In genomic region chr1:182502491-182503050, GRCm38 (mm10) we compare ENCODE assay signal across 22 mouse cellular contexts. TPM values are rescaled to one million over a fixed set of nuclear protein-coding genes. Genes with fewer than 3 reads are reported as not detected.
DNase-seq lines count a peak whose midpoint lies in the region; ATAC-seq lines count a peak whose summit lies in the region.
"Had no signal": no experiment of that assay in that cellular context is flagged by ENCODE, and none has a peak within 500 bp of the region (broad histone marks: within the 10 kb centered on the region; RNA-seq: fewer than 3 reads in every experiment).

No protein-coding gene starts in this region.

- H3K27me3 ChIP-seq in embryonic facial prominence, embryonic 11.5 days (ENCODE audit: control insufficient read depth, insufficient read depth, low read length): no peaks in the 10 kb centered on the region
- H3K27me3 ChIP-seq in embryonic facial prominence, embryonic 10.5 days (replicated peaks; ENCODE audit: low read depth, poor library complexity, severe bottlenecking): no peaks in the 10 kb centered on the region
- H3K27me3 ChIP-seq in heart, embryonic 14.5 days (ENCODE audit: control insufficient read depth, insufficient read depth, low read length): no peaks in the 10 kb centered on the region
- H3K27me3 ChIP-seq in lung, embryonic 15.5 days: no peaks in the 10 kb centered on the region
- H3K27me3 ChIP-seq: forebrain, embryonic 13.5 days; hindbrain, embryonic 15.5 days; midbrain, embryonic 12.5 days; neural tube, embryonic 15.5 days; stomach, embryonic 15.5 days had no signal

- no peaks in the 10 kb centered on the region for H3K36me3 ChIP-seq in embryonic facial prominence, embryonic 11.5 days (replicated peaks; ENCODE audit: control insufficient read depth, insufficient read depth, low read depth, low read length)
- H3K36me3 ChIP-seq in embryonic facial prominence, embryonic 10.5 days (replicated peaks): peaks cover 56% of the 10 kb centered on the region
- peaks cover 15% of the 10 kb centered on the region; the same call in 1 of the 2 replicates for H3K36me3 ChIP-seq in heart, embryonic 14.5 days (ENCODE audit: control insufficient read depth, insufficient read depth, low read length)
- H3K36me3 ChIP-seq in lung, embryonic 15.5 days: 0 out of 2 replicates have a peak, but pooled peaks cover 3% of the 10 kb centered on the region
- H3K36me3 ChIP-seq: G1E; hindbrain, embryonic 15.5 days; neural tube, embryonic 15.5 days; stomach, embryonic 15.5 days had no signal

- 0 out of 2 replicates have a peak, but pooled peaks have one; percentile 11 for ATAC-seq in embryonic facial prominence, embryonic 11.5 days (replicated peaks; ENCODE audit: insufficient number of reproducible peaks, low FRiP score, low TSS enrichment, low read depth)
- no peak for ATAC-seq in heart, embryonic 14.5 days (ENCODE audit: insufficient number of reproducible peaks, insufficient read depth, low FRiP score, low read depth)
- ATAC-seq in lung, embryonic 15.5 days (ENCODE audit: borderline replicate concordance, extremely low read depth, low FRiP score, low TSS enrichment): no peak
- 0 out of 2 replicates have a peak, but pooled peaks have one; percentile 11 for ATAC-seq in megakaryocyte-erythroid progenitor cell, adult 5-6 weeks (replicated peaks; ENCODE audit: low FRiP score, low TSS enrichment, poor library complexity, severe bottlenecking)
- ATAC-seq: forebrain, embryonic 13.5 days; intestine, embryonic 16.5 days had no signal

- whole genome bisulfite sequencing in embryonic facial prominence, embryonic 11.5 days: 83% methylated on average over 7 of the region's 7 CpGs
- WGBS in embryonic facial prominence, embryonic 10.5 days: 81% methylated on average over 7 of the region's 7 CpGs
- WGBS in heart, embryonic 14.5 days: 75% methylated on average over 7 of the region's 7 CpGs
- WGBS in lung, embryonic 15.5 days: 71% methylated on average over 7 of the region's 7 CpGs

- no peaks in the 10 kb centered on the region for H3K9me3 ChIP-seq in embryonic facial prominence, embryonic 11.5 days (replicated peaks; ENCODE audit: control insufficient read depth, low read length)
- no peaks in the 10 kb centered on the region for H3K9me3 ChIP-seq in embryonic facial prominence, embryonic 10.5 days
- no peaks in the 10 kb centered on the region for H3K9me3 ChIP-seq in heart, embryonic 14.5 days (ENCODE audit: control insufficient read depth, low read length)
- H3K9me3 ChIP-seq in lung, embryonic 15.5 days: no peaks in the 10 kb centered on the region
- H3K9me3 ChIP-seq: forebrain, embryonic 13.5 days; G1E; hindbrain, embryonic 15.5 days; midbrain, embryonic 12.5 days; neural tube, embryonic 15.5 days; stomach, embryonic 15.5 days had no signal

- H3K9ac ChIP-seq in embryonic facial prominence, embryonic 11.5 days (replicated peaks; ENCODE audit: low read length): no peak overlapping the region
- H3K9ac ChIP-seq in heart, embryonic 14.5 days (ENCODE audit: low read length): peak overlapping the region; percentile 34; the same call in 1 of the 2 replicates
- H3K9ac ChIP-seq in lung, embryonic 15.5 days: no peak overlapping the region
- H3K9ac ChIP-seq: forebrain, embryonic 13.5 days; hindbrain, embryonic 15.5 days; midbrain, embryonic 12.5 days; neural tube, embryonic 15.5 days; stomach, embryonic 15.5 days had no signal

- peaks cover 5% of the 10 kb centered on the region for H3K4me1 ChIP-seq in embryonic facial prominence, embryonic 11.5 days (ENCODE audit: control insufficient read depth, insufficient read depth, low read length)
- H3K4me1 ChIP-seq in embryonic facial prominence, embryonic 10.5 days: peaks cover 19% of the 10 kb centered on the region
- H3K4me1 ChIP-seq in heart, embryonic 14.5 days (ENCODE audit: control insufficient read depth in 2 of 2, insufficient read depth in 2 of 2, low read length in 2 of 2): peaks cover 55 to 79% of the 10 kb centered on the region in 2 experiments
- H3K4me1 ChIP-seq in lung, embryonic 15.5 days: peaks cover 79% of the 10 kb centered on the region

- no peak for DNase-seq in embryonic facial prominence, embryonic 11.5 days (ENCODE audit: low spot score)
- no peak for DNase-seq in embryonic facial prominence, embryonic 10.5 days (ENCODE audit: low spot score)
- DNase-seq in heart, adult 18-20 months: no peak
- no peak for DNase-seq in lung, postnatal 10 days
- no peak for DNase-seq in kidney, postnatal 10 days
- DNase-seq: cerebellum, adult 11 months; cerebellum, postnatal 10 days; embryo, embryonic 11 days; lung, adult 18-20 months; lung, postnatal 36 days; right cerebral cortex, postnatal 25 days; thymus, adult 2 months had no signal

- H3K27ac ChIP-seq in embryonic facial prominence, embryonic 11.5 days (replicated peaks; ENCODE audit: low read depth, low read length): no peak overlapping the region
- H3K27ac ChIP-seq in embryonic facial prominence, embryonic 10.5 days (replicated peaks): no peak overlapping the region
- H3K27ac ChIP-seq in heart, embryonic 14.5 days (replicated peaks in 1 of 2; ENCODE audit: control insufficient read depth in 1 of 2, insufficient read depth in 1 of 2, low read depth in 2 of 2, low read length in 2 of 2): no peak overlapping the region
- H3K27ac ChIP-seq in lung, embryonic 15.5 days: peak overlapping the region; percentile 29; the same call in 1 of the 2 replicates
- H3K27ac ChIP-seq: forebrain, embryonic 13.5 days; hindbrain, embryonic 15.5 days; midbrain, embryonic 12.5 days; neural tube, embryonic 15.5 days; stomach, embryonic 15.5 days had no signal

- no peak overlapping the region for H3K4me3 ChIP-seq in embryonic facial prominence, embryonic 11.5 days (ENCODE audit: low read depth, low read length)
- no peak overlapping the region for H3K4me3 ChIP-seq in embryonic facial prominence, embryonic 10.5 days
- H3K4me3 ChIP-seq in heart, embryonic 14.5 days (ENCODE audit: control insufficient read depth in 1 of 2, insufficient read depth in 1 of 2, low read depth in 1 of 2, low read length in 2 of 2): no peak overlapping the region
- no peak overlapping the region for H3K4me3 ChIP-seq in lung, embryonic 15.5 days
- H3K4me3 ChIP-seq: forebrain, embryonic 13.5 days; hindbrain, embryonic 15.5 days; midbrain, embryonic 12.5 days; neural tube, embryonic 15.5 days; stomach, embryonic 15.5 days had no signal

- H3K4me2 ChIP-seq in embryonic facial prominence, embryonic 11.5 days (ENCODE audit: low read depth, low read length): no peak overlapping the region
- no peak overlapping the region for H3K4me2 ChIP-seq in heart, embryonic 14.5 days (ENCODE audit: low read length)
- no peak overlapping the region for H3K4me2 ChIP-seq in lung, embryonic 15.5 days
- H3K4me2 ChIP-seq: forebrain, embryonic 13.5 days; hindbrain, embryonic 15.5 days; midbrain, embryonic 12.5 days; neural tube, embryonic 15.5 days; stomach, embryonic 15.5 days had no signal

RNA-seq across cellular contexts. Expression of gene Capn2, which starts 14.8 kb away (rescaled TPM):
- 80.8 and 89.1 TPM in 2 replicates for polyA plus RNA-seq in embryonic facial prominence, embryonic 11.5 days (2014; fragmentation: Nextera tagmentation; extraction: Ambion mirVana)
- polyA plus RNA-seq in embryonic facial prominence, embryonic 10.5 days (2016; fragmentation: Nextera tagmentation; extraction: Ambion mirVana): 75.1 and 84.8 TPM in 2 replicates
- polyA plus RNA-seq in heart, embryonic 14.5 days (2014; fragmentation: Nextera tagmentation; extraction: Ambion mirVana): 71.2 and 76.6 TPM in 2 replicates
- total RNA-seq in heart, adult 18-20 months (2021): 10 to 100 TPM; 67.5 to 68.4 TPM
- 135 and 136 TPM in 2 replicates for polyA plus RNA-seq in lung, embryonic 15.5 days (2015; fragmentation: Nextera tagmentation; extraction: Ambion mirVana)
- 2.4 and 6.1 TPM in 2 replicates for total RNA-seq in megakaryocyte-erythroid progenitor cell, adult 5-6 weeks (2014; fragmentation: Nextera tagmentation)
- total RNA-seq in megakaryocyte-erythroid progenitor cell, adult 5-6 weeks (2017): 7.2 and 16.2 TPM in 2 replicates
- polyA plus RNA-seq: G1E had no signal

Comparison
In these comparisons a context has a peak if more than half of its experiments do, and no peak if none do; other contexts are left out.
1. ATAC-seq: peak in embryonic facial prominence, embryonic 11.5 days (single experiment) and megakaryocyte-erythroid progenitor cell, adult 5-6 weeks (single experiment); none in heart, embryonic 14.5 days (single experiment) and lung, embryonic 15.5 days (single experiment).